Mouse (Mus musculus) heart, adult 2 months (tissue): ENCODE results near the gene Jmy. TPM values are rescaled to one million over a fixed set of nuclear protein-coding genes. Genes with fewer than 3 reads are reported as not detected.
"Not testable (repeated sequence)": the region's sequence is repeated elsewhere in the genome, so short reads cannot be mapped to it uniquely, and the experiment has no call there.

Experiments
- DNase-seq, 2 experiments: peaks; one replicate each; pipeline ENCODE4 v3.0.0; 2021
- H3K27ac ChIP-seq: fragments of 200-600 bp; 2 replicates; pipeline ENCODE4 v1.8.1; 2022
- H3K27me3 ChIP-seq: fragments of 200-500 bp; 2 replicates; pipeline ENCODE4 v1.6.1; 2012; ENCODE audit warnings: mild to moderate bottlenecking, low read length, inconsistent platforms, mixed read lengths; ENCODE audit not compliant: control insufficient read depth, insufficient read depth
- H3K36me3 ChIP-seq: fragments of 200-500 bp; 2 replicates; pipeline ENCODE4 v1.6.1; 2012; ENCODE audit warnings: low read length, inconsistent platforms; ENCODE audit not compliant: control insufficient read depth, insufficient read depth
- H3K4me1 ChIP-seq: fragments of 200-500 bp; 2 replicates; pipeline ENCODE4 v1.6.1; 2011; ENCODE audit warnings: low read length; ENCODE audit not compliant: control insufficient read depth, insufficient read depth
- H3K4me3 ChIP-seq: fragments of 200-600 bp; 2 replicates; pipeline ENCODE4 v1.8.1; 2022
- H3K79me2 ChIP-seq: fragments of 200-500 bp; replicated peaks from 2 replicates; pipeline ENCODE4 v1.6.1; 2012; ENCODE audit warnings: mild to moderate bottlenecking, inconsistent platforms, low read length, moderate library complexity, mixed read lengths; ENCODE audit not compliant: control insufficient read depth, insufficient read depth
- H3K9ac ChIP-seq: fragments of 200-500 bp; 2 replicates; pipeline ENCODE4 v1.6.1; 2012; ENCODE audit warnings: low read depth, mild to moderate bottlenecking, control low read depth, inconsistent platforms, low read length, mixed read lengths
- CTCF ChIP-seq: fragments of 200-600 bp; IDR thresholded peaks from 2 replicates; pipeline ENCODE4 v1.8.1; 2022; ENCODE audit warnings: antibody characterized with exemption, mild to moderate bottlenecking, moderate library complexity
- EP300 ChIP-seq: fragments of 200-500 bp; IDR thresholded peaks from 2 replicates; pipeline ENCODE4 v1.6.1; 2011; ENCODE audit warnings: low read depth, low read length, control low read depth; ENCODE audit not compliant: insufficient read depth
- POLR2A ChIP-seq: fragments of 200-500 bp; IDR thresholded peaks from 2 replicates; pipeline ENCODE4 v1.6.1; 2011; ENCODE audit warnings: mild to moderate bottlenecking, low read depth, low read length, control low read depth; ENCODE audit not compliant: insufficient read depth
- WGBS: fragments of 180-500 bp; shearing (Covaris S2); methylation state at CpG from one replicate; pipeline ENCODE4 v1.1.7; 2018; 5-methylcytosine and 5-hydroxymethylcytosine counted together
- intact Hi-C: fragments of 180-260 bp; cut with DNase I; formaldehyde crosslinking; loops from one replicate; pipeline ENCODE4 v1.15.1; 2025
- polyA plus RNA-seq: library from polyadenylated mRNA; depleted of rRNA; stranded (reverse); fragments of >200 nt; gene quantifications from 2 replicates; pipeline ENCODE4 v1.2.3, GENCODE M21; 2012
- total RNA-seq, 2 experiments: library from RNA; stranded (reverse); gene quantifications; 2 replicates each; pipeline ENCODE4 v1.2.3; 2021

Jmy gene
- total and polyA plus RNA-seq, 3 experiments = 6.4 to 50.7 (median 41.0) TPM

GRCm38 (mm10) chr13:93518753-93519319, 19.2 kb upstream of the Jmy start:
- 72% methylated on average over 2 of the region's 2 CpGs for WGBS
- no peaks in the 10 kb centered on the region for H3K36me3 ChIP-seq
- DNase-seq = no peak
- no peak for TF ChIP-seq POLR2A
- TF ChIP-seq CTCF = no peak
- no peak for TF ChIP-seq EP300
- no peaks in the 10 kb centered on the region for H3K79me2 ChIP-seq
- H3K4me1 ChIP-seq = no peaks in the 10 kb centered on the region
- no peak overlapping the region for H3K4me3 ChIP-seq
- H3K27ac ChIP-seq = no peak overlapping the region
- intact Hi-C loops = no loop called here
- no peak overlapping the region for H3K9ac ChIP-seq
- H3K27me3 ChIP-seq = no peaks in the 10 kb centered on the region

GRCm38 (mm10) chr13:93517223-93517622, 17.6 kb upstream of the Jmy start:
- Histone ChIP-seq H3K4me3 (no peak overlapping the region), H3K27me3 (no peaks in the 10 kb centered on the region), H3K9ac (no peak overlapping the region), H3K4me1 (no peaks in the 10 kb centered on the region), H3K27ac (no peak overlapping the region), H3K79me2 (no peaks in the 10 kb centered on the region), H3K36me3 (no peaks in the 10 kb centered on the region)
- no peak for TF ChIP-seq CTCF
- TF ChIP-seq EP300 = no peak
- TF ChIP-seq POLR2A = no peak
- no peak for DNase-seq
- intact Hi-C loops = no loop called here

- H3K27me3 ChIP-seq = no peaks in the 10 kb centered on the region
- H3K27ac ChIP-seq = no peak overlapping the region
- intact Hi-C loops = no loop called here
- TF ChIP-seq CTCF = no peak
- TF ChIP-seq POLR2A = no peak
- no peak for TF ChIP-seq EP300
- no peak overlapping the region for H3K4me3 ChIP-seq
- 82% methylated on average over 10 of the region's 10 CpGs for WGBS
- no peak overlapping the region for H3K9ac ChIP-seq
- no peaks in the 10 kb centered on the region for H3K79me2 ChIP-seq
- DNase-seq = no peak
- no peaks in the 10 kb centered on the region for H3K36me3 ChIP-seq
- no peaks in the 10 kb centered on the region for H3K4me1 ChIP-seq
Measured at GRCm38 (mm10) chr13:93514000-93514795, 14.6 kb upstream of the Jmy start.

GRCm38 (mm10) chr13:93510447-93511180, 11.0 kb upstream of the Jmy start:
- WGBS = 63% methylated on average over 16 of the region's 16 CpGs

GRCm38 (mm10) chr13:93506920-93507319, 7.3 kb upstream of the Jmy start:
- intact Hi-C loops, H3K9ac ChIP-seq, DNase-seq, H3K27ac ChIP-seq, H3K4me1 ChIP-seq, H3K79me2 ChIP-seq, H3K27me3 ChIP-seq, H3K4me3 ChIP-seq, H3K36me3 ChIP-seq: not testable (repeated sequence)
- WGBS = 85% methylated on average over 5 of the region's 5 CpGs

More at GRCm38 (mm10) chr13:93510447-93511180, 11.0 kb upstream of the Jmy start:
- Histone ChIP-seq H3K79me2 (no peaks in the 10 kb centered on the region), H3K4me1 (no peaks in the 10 kb centered on the region), H3K9ac (no peak overlapping the region), H3K36me3 (no peaks in the 10 kb centered on the region), H3K4me3 (no peak overlapping the region), H3K27ac (no peak overlapping the region), H3K27me3 (no peaks in the 10 kb centered on the region)
- DNase-seq = peak in 1 of 2 experiments; percentile 25
- TF ChIP-seq CTCF (no peak), POLR2A (no peak), EP300 (no peak)
- intact Hi-C loops = no loop called here

GRCm38 (mm10) chr13:93501724-93502123, 2.1 kb upstream of the Jmy start:
- intact Hi-C loops = loop anchor here (5.0 kb wide), 1 partner anchor 111 kb away; no protein-coding TSS in a partner anchor
- no peak overlapping the region for H3K27ac ChIP-seq
- no peak overlapping the region for H3K9ac ChIP-seq
- H3K27me3 ChIP-seq = no peaks in the 10 kb centered on the region
- 48% methylated on average over 4 of the region's 4 CpGs for WGBS
- H3K36me3 ChIP-seq = peaks cover 9% of the 10 kb centered on the region
- TF ChIP-seq EP300 = no peak
- TF ChIP-seq POLR2A = no peak
- no peak for TF ChIP-seq CTCF
- no peak overlapping the region for H3K4me3 ChIP-seq
- peaks cover 5% of the 10 kb centered on the region; the same call in 1 of the 2 replicates for H3K4me1 ChIP-seq
- peaks cover 2% of the 10 kb centered on the region; the same call in 1 of the 2 replicates for H3K79me2 ChIP-seq
- no peak for DNase-seq
